Mouse (Mus musculus): ENCODE data around the gene Socs2. TPM values are rescaled to one million over a fixed set of nuclear protein-coding genes. Genes with fewer than 3 reads are reported as not detected.
A peak's percentile ranks its signal among the peaks of the same experiment; 100 is the strongest.

Socs2 gene
- polyA plus RNA-seq, 1 experiment from 2014 or later: 52.5 TPM

- DNase-seq (ENCODE audit: low spot score) (no peak), ATAC-seq (replicated peaks; ENCODE audit: low FRiP score) (no peak)
- Histone ChIP-seq H3K4me1 (replicated peaks; ENCODE audit: control insufficient read depth, insufficient read depth, low read length) (no peaks in the 10 kb centered on the region), H3K4me3 (ENCODE audit: low read depth, low read length) (no peak overlapping the region), H3K27me3 (ENCODE audit: control insufficient read depth, insufficient read depth, low read length) (no peaks in the 10 kb centered on the region), H3K9ac (ENCODE audit: low read length) (no peak overlapping the region), H3K36me3 (ENCODE audit: control insufficient read depth, insufficient read depth, low read length) (no peaks in the 10 kb centered on the region), H3K27ac (ENCODE audit: low read depth, low read length) (no peak overlapping the region), H3K4me2 (ENCODE audit: low read depth, low read length, severe bottlenecking) (no peak overlapping the region), H3K9me3 (ENCODE audit: control insufficient read depth, low read length) (no peaks in the 10 kb centered on the region)
- 85% methylated on average over 9 of the region's 9 CpGs for WGBS
Measured at GRCm38 (mm10) chr10:95408487-95408886, 8.5 kb downstream of the Socs2 start.

GRCm38 (mm10) chr10:95407541-95408160, 9.3 kb downstream of the Socs2 start:
- Histone ChIP-seq H3K27ac (ENCODE audit: low read depth, low read length) (no peak overlapping the region), H3K4me1 (replicated peaks; ENCODE audit: control insufficient read depth, insufficient read depth, low read length) (no peaks in the 10 kb centered on the region), H3K36me3 (ENCODE audit: control insufficient read depth, insufficient read depth, low read length) (no peaks in the 10 kb centered on the region), H3K9ac (ENCODE audit: low read length) (no peak overlapping the region), H3K9me3 (ENCODE audit: control insufficient read depth, low read length) (no peaks in the 10 kb centered on the region), H3K27me3 (ENCODE audit: control insufficient read depth, insufficient read depth, low read length) (no peaks in the 10 kb centered on the region), H3K4me2 (ENCODE audit: low read depth, low read length, severe bottlenecking) (no peak overlapping the region), H3K4me3 (ENCODE audit: low read depth, low read length) (no peak overlapping the region)
- 81% methylated on average over 12 of the region's 12 CpGs for WGBS
- DNase-seq (ENCODE audit: low spot score): no peak
- ATAC-seq (replicated peaks; ENCODE audit: low FRiP score): no peak

- no peak overlapping the region for H3K4me3 ChIP-seq (ENCODE audit: low read depth, low read length)
- DNase-seq (ENCODE audit: low spot score): no peak
- H3K4me2 ChIP-seq (ENCODE audit: low read depth, low read length, severe bottlenecking): no peak overlapping the region
- H3K4me1 ChIP-seq (replicated peaks; ENCODE audit: control insufficient read depth, insufficient read depth, low read length): no peaks in the 10 kb centered on the region
- ATAC-seq (replicated peaks; ENCODE audit: low FRiP score): no peak
- 85% methylated on average over 2 of the region's 2 CpGs for WGBS
- H3K27ac ChIP-seq (ENCODE audit: low read depth, low read length): no peak overlapping the region
- no peaks in the 10 kb centered on the region for H3K9me3 ChIP-seq (ENCODE audit: control insufficient read depth, low read length)
- no peak overlapping the region for H3K9ac ChIP-seq (ENCODE audit: low read length)
- H3K36me3 ChIP-seq (ENCODE audit: control insufficient read depth, insufficient read depth, low read length): no peaks in the 10 kb centered on the region
- H3K27me3 ChIP-seq (ENCODE audit: control insufficient read depth, insufficient read depth, low read length): no peaks in the 10 kb centered on the region
Measured at GRCm38 (mm10) chr10:95404774-95405173, 12.2 kb downstream of the Socs2 start.

- Histone ChIP-seq H3K4me2 (ENCODE audit: low read depth, low read length, severe bottlenecking) (no peak overlapping the region), H3K4me1 (replicated peaks; ENCODE audit: control insufficient read depth, insufficient read depth, low read length) (peaks cover 3% of the 10 kb centered on the region; the same call in 1 of the 2 replicates), H3K9me3 (ENCODE audit: control insufficient read depth, low read length) (no peaks in the 10 kb centered on the region), H3K27me3 (ENCODE audit: control insufficient read depth, insufficient read depth, low read length) (no peaks in the 10 kb centered on the region), H3K4me3 (ENCODE audit: low read depth, low read length) (no peak overlapping the region), H3K36me3 (ENCODE audit: control insufficient read depth, insufficient read depth, low read length) (no peaks in the 10 kb centered on the region), H3K9ac (ENCODE audit: low read length) (no peak overlapping the region), H3K27ac (ENCODE audit: low read depth, low read length) (no peak overlapping the region)
- no peak for DNase-seq (ENCODE audit: low spot score)
- no peak for ATAC-seq (replicated peaks; ENCODE audit: low FRiP score)
- 52% methylated on average over 13 of the region's 13 CpGs for WGBS
Measured at GRCm38 (mm10) chr10:95399689-95400354, 17.2 kb downstream of the Socs2 start.

GRCm38 (mm10) chr10:95398489-95398888, 18.5 kb downstream of the Socs2 start:
- no peak overlapping the region for H3K27ac ChIP-seq (ENCODE audit: low read depth, low read length)
- no peak; the same call in 1 of the 2 replicates for ATAC-seq (replicated peaks; ENCODE audit: low FRiP score)
- WGBS: 2% methylated on average over 17 of the region's 18 CpGs

GRCm38 (mm10) chr10:95397191-95397835, 19.7 kb downstream of the Socs2 start:
- Histone ChIP-seq H3K9ac (ENCODE audit: low read length) (no peak overlapping the region), H3K4me2 (ENCODE audit: low read depth, low read length, severe bottlenecking) (no peak overlapping the region), H3K9me3 (ENCODE audit: control insufficient read depth, low read length) (no peaks in the 10 kb centered on the region), H3K4me3 (ENCODE audit: low read depth, low read length) (no peak overlapping the region), H3K27ac (ENCODE audit: low read depth, low read length) (no peak overlapping the region), H3K36me3 (ENCODE audit: control insufficient read depth, insufficient read depth, low read length) (no peaks in the 10 kb centered on the region), H3K27me3 (ENCODE audit: control insufficient read depth, insufficient read depth, low read length) (no peaks in the 10 kb centered on the region), H3K4me1 (replicated peaks; ENCODE audit: control insufficient read depth, insufficient read depth, low read length) (peaks cover 3% of the 10 kb centered on the region; the same call in 1 of the 2 replicates)
- 54% methylated on average over 7 of the region's 7 CpGs for WGBS
- no peak for ATAC-seq (replicated peaks; ENCODE audit: low FRiP score)
- no peak for DNase-seq (ENCODE audit: low spot score)

More at GRCm38 (mm10) chr10:95398489-95398888, 18.5 kb downstream of the Socs2 start:
- H3K9ac ChIP-seq (ENCODE audit: low read length): 0 out of 2 replicates have a peak overlapping the region, but pooled peaks have one; percentile 12
- peak overlapping the region; percentile 13; the same call in 1 of the 2 replicates for H3K4me3 ChIP-seq (ENCODE audit: low read depth, low read length)
- H3K27me3 ChIP-seq (ENCODE audit: control insufficient read depth, insufficient read depth, low read length): no peaks in the 10 kb centered on the region
- H3K4me2 ChIP-seq (ENCODE audit: low read depth, low read length, severe bottlenecking): peak overlapping the region; percentile 47
- H3K4me1 ChIP-seq (replicated peaks; ENCODE audit: control insufficient read depth, insufficient read depth, low read length): peaks cover 3% of the 10 kb centered on the region; the same call in 1 of the 2 replicates
- no peaks in the 10 kb centered on the region for H3K9me3 ChIP-seq (ENCODE audit: control insufficient read depth, low read length)
- H3K36me3 ChIP-seq (ENCODE audit: control insufficient read depth, insufficient read depth, low read length): no peaks in the 10 kb centered on the region
- peak; percentile 61 for DNase-seq (ENCODE audit: low spot score)

GRCm38 (mm10) chr10:95396356-95396755, 20.6 kb downstream of the Socs2 start:
- no peak overlapping the region for H3K27ac ChIP-seq (ENCODE audit: low read depth, low read length)

GRCm38 (mm10) chr10:95394819-95395812, 21.9 kb downstream of the Socs2 start:
- Histone ChIP-seq H3K9ac (ENCODE audit: low read length) (no peak overlapping the region), H3K4me2 (ENCODE audit: low read depth, low read length, severe bottlenecking) (no peak overlapping the region), H3K27ac (ENCODE audit: low read depth, low read length) (no peak overlapping the region), H3K4me1 (replicated peaks; ENCODE audit: control insufficient read depth, insufficient read depth, low read length) (peaks cover 3% of the 10 kb centered on the region; the same call in 1 of the 2 replicates), H3K36me3 (ENCODE audit: control insufficient read depth, insufficient read depth, low read length) (no peaks in the 10 kb centered on the region), H3K4me3 (ENCODE audit: low read depth, low read length) (no peak overlapping the region), H3K9me3 (ENCODE audit: control insufficient read depth, low read length) (no peaks in the 10 kb centered on the region), H3K27me3 (ENCODE audit: control insufficient read depth, insufficient read depth, low read length) (no peaks in the 10 kb centered on the region)
- DNase-seq (ENCODE audit: low spot score) (no peak), ATAC-seq (replicated peaks; ENCODE audit: low FRiP score) (no peak)
- 60% methylated on average over 25 of the region's 25 CpGs for WGBS

More at GRCm38 (mm10) chr10:95396356-95396755, 20.6 kb downstream of the Socs2 start:
- Histone ChIP-seq H3K4me2 (ENCODE audit: low read depth, low read length, severe bottlenecking) (no peak overlapping the region), H3K4me3 (ENCODE audit: low read depth, low read length) (no peak overlapping the region), H3K27me3 (ENCODE audit: control insufficient read depth, insufficient read depth, low read length) (no peaks in the 10 kb centered on the region), H3K9me3 (ENCODE audit: control insufficient read depth, low read length) (no peaks in the 10 kb centered on the region), H3K9ac (ENCODE audit: low read length) (no peak overlapping the region), H3K36me3 (ENCODE audit: control insufficient read depth, insufficient read depth, low read length) (no peaks in the 10 kb centered on the region), H3K4me1 (replicated peaks; ENCODE audit: control insufficient read depth, insufficient read depth, low read length) (peaks cover 3% of the 10 kb centered on the region; the same call in 1 of the 2 replicates)
- WGBS: 85% methylated on average over 8 of the region's 8 CpGs
- ATAC-seq (replicated peaks; ENCODE audit: low FRiP score): no peak
- DNase-seq (ENCODE audit: low spot score): no peak
